Mouse (Mus musculus) intestine, postnatal 0 days (tissue): ENCODE results near the gene Bcas3. TPM values are rescaled to one million over a fixed set of nuclear protein-coding genes. Genes with fewer than 3 reads are reported as not detected.

Source experiments
- ATAC-seq: fragments of 200-750 bp; cut with Nextera tagmentation; 2 replicates; pipeline ENCODE4 v1.8.0; 2017; ENCODE audit warnings: mild to moderate bottlenecking, moderate TSS enrichment, moderate library complexity
- H3K27ac ChIP-seq: fragments of 300-500 bp; sonication (generic); 2 replicates; pipeline ENCODE4 v1.5.1; 2014; ENCODE audit warnings: mild to moderate bottlenecking, low read depth, low read length, moderate library complexity
- H3K27me3 ChIP-seq: fragments of 300-500 bp; sonication (generic); replicated peaks from 2 replicates; pipeline ENCODE4 v1.6.1; 2014; ENCODE audit warnings: low read length, mixed read lengths; ENCODE audit not compliant: control insufficient read depth, insufficient read depth
- H3K36me3 ChIP-seq: fragments of 300-500 bp; sonication (generic); 2 replicates; pipeline ENCODE4 v1.6.1; 2014; ENCODE audit warnings: mild to moderate bottlenecking, moderate library complexity; ENCODE audit not compliant: control insufficient read depth, insufficient read depth
- H3K4me1 ChIP-seq: fragments of 300-500 bp; sonication (generic); replicated peaks from 2 replicates; pipeline ENCODE4 v1.6.1; 2014; ENCODE audit warnings: antibody characterized with exemption, low read length, mixed read lengths; ENCODE audit not compliant: control insufficient read depth, insufficient read depth
- H3K4me2 ChIP-seq: fragments of 300-500 bp; sonication (generic); replicated peaks from 2 replicates; pipeline ENCODE4 v1.6.1; 2014; ENCODE audit warnings: low read depth, mild to moderate bottlenecking, moderate library complexity
- H3K4me3 ChIP-seq: fragments of 300-500 bp; sonication (generic); 2 replicates; pipeline ENCODE4 v1.5.1; 2014; ENCODE audit warnings: low read depth, low read length
- H3K9ac ChIP-seq: fragments of 300-500 bp; sonication (generic); 2 replicates; pipeline ENCODE4 v1.6.1; 2014; ENCODE audit warnings: mild to moderate bottlenecking, low read depth, low read length
- H3K9me3 ChIP-seq: fragments of 300-500 bp; sonication (generic); 2 replicates; pipeline ENCODE4 v1.6.1; 2016; ENCODE audit warnings: mixed run types; ENCODE audit not compliant: control insufficient read depth
- CTCF ChIP-seq: sonication (generic); IDR thresholded peaks from 2 replicates; pipeline ENCODE4 v1.5.1; 2016; ENCODE audit warnings: low read depth, mild to moderate bottlenecking, control low read depth, antibody characterized with exemption, moderate library complexity
- WGBS: fragments of 180-500 bp; shearing (Covaris S2); extraction: QIAGEN DNeasy Blood & Tissue Kit; methylation state at CpG from one replicate; pipeline ENCODE4 v1.1.7; 2014; 5-methylcytosine and 5-hydroxymethylcytosine counted together
- polyA plus RNA-seq: library from polyadenylated mRNA; unstranded; fragments of >200 nt; fragmentation: Nextera tagmentation; extraction: Ambion mirVana; gene quantifications from 2 replicates; pipeline ENCODE4 v1.2.1, GENCODE M21; 2015

Bcas3 gene
- polyA plus RNA-seq, 1 experiment from 2014 or later = 17.2 TPM

DNA sequence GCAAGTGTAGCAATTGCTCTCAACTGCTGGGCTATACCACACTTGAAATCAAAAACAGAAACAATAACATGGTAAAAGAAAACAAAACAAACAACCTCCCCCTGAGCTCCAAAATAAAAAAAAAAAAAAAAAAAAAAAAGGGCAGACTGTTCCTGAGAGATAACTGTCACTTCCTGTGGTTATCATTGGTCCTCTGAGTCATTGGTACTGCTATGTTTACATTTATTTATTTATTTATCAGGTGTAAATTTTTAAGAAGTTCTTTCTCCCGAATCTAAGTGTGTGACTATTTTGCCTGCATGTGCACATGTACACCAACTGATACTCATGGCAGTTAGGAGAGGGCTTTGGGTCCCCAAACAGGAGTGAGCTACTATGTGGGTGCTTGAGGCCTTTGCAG lies 202.1 kb downstream of the Bcas3 start:
- H3K9me3 ChIP-seq = no peaks in the 10 kb centered on the region
- H3K4me3 ChIP-seq = no peak overlapping the region
- no peak for ATAC-seq
- H3K4me2 ChIP-seq = no peak overlapping the region
- H3K36me3 ChIP-seq = peaks cover 4% of the 10 kb centered on the region; the same call in 1 of the 2 replicates
- H3K27me3 ChIP-seq = no peaks in the 10 kb centered on the region
- no peak overlapping the region for H3K9ac ChIP-seq
- WGBS = 42% methylated on average over 1 of the region's 1 CpGs
- TF ChIP-seq CTCF = no peak
- no peak overlapping the region for H3K27ac ChIP-seq
- no peaks in the 10 kb centered on the region for H3K4me1 ChIP-seq

DNA sequence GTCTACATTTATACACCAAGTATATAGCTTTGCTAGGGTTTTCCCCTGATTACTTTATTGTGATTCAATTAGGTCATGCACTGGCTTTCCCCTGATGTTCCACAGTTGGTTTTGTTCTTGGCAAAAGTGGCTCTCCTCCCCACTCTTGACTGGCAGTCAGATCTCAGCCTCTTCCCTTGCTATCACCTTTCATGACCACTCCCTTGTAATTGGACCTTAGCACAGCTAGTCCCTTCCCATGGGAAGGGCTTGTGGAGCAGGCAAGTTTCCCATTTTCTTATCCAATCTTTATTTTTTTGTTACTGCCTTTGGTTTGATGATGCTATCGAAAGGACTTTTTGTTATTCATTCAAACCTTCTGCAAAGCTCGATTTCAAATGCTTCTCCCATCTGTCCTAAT lies 202.8 kb downstream of the Bcas3 start:
- no peak overlapping the region for H3K9ac ChIP-seq
- no peak overlapping the region for H3K4me3 ChIP-seq
- no peak overlapping the region for H3K27ac ChIP-seq
- H3K27me3 ChIP-seq = no peaks in the 10 kb centered on the region
- no peaks in the 10 kb centered on the region for H3K4me1 ChIP-seq
- no peak for TF ChIP-seq CTCF
- no peaks in the 10 kb centered on the region for H3K9me3 ChIP-seq
- no peak overlapping the region for H3K4me2 ChIP-seq
- H3K36me3 ChIP-seq = peaks cover 4% of the 10 kb centered on the region; the same call in 1 of the 2 replicates
- ATAC-seq = no peak
- WGBS = 72% methylated on average over 2 of the region's 2 CpGs

DNA sequence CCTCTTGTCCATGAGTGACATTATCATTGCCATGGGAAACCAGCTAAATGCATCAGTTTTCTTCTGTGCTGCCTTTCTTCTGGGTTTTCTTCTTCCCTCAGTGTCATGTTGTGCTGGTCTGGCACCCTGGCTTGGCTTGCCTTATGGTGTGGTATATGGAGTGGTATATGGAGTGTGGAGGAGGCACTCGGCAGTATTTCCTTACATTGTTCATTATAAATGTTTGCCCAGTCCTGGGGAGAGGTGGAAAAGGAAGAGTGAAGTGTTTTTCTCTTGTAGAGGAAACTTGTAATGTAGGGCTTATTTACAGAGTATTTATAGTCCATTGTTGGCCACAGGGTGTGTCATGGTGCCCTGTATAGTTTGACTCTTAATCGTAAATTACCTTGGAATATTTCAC lies 212.1 kb downstream of the Bcas3 start:
- Histone ChIP-seq H3K4me3 (no peak overlapping the region), H3K4me1 (no peaks in the 10 kb centered on the region), H3K9me3 (no peaks in the 10 kb centered on the region), H3K27me3 (no peaks in the 10 kb centered on the region), H3K27ac (no peak overlapping the region), H3K36me3 (no peaks in the 10 kb centered on the region), H3K4me2 (no peak overlapping the region), H3K9ac (no peak overlapping the region)
- no peak for ATAC-seq
- TF ChIP-seq CTCF = no peak
- WGBS = 60% methylated on average over 2 of the region's 2 CpGs

DNA sequence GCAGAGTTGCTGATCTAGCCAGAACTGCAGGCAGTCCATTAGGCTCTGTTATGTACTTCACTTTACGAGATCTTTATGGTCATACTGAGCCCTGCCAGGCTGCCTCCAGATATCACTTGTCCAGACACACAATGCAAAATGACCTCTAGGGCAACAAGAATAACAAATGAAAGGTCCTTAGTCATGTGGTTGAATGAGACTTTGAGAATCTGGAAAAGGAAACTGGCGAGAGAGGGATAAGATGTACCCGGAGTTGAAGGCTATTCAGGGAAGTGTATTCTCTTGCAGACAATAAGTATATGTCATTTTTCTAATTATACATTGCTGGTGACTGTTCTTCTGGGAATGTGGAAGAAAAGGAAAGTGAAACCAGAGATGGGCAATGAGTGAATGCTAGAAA lies 218.1 kb downstream of the Bcas3 start:
- Histone ChIP-seq H3K9me3 (no peaks in the 10 kb centered on the region), H3K36me3 (no peaks in the 10 kb centered on the region), H3K9ac (no peak overlapping the region), H3K4me2 (no peak overlapping the region), H3K27me3 (no peaks in the 10 kb centered on the region), H3K27ac (no peak overlapping the region), H3K4me3 (no peak overlapping the region), H3K4me1 (peaks cover 10% of the 10 kb centered on the region; the same call in 1 of the 2 replicates)
- peak; percentile 49; the same call in 1 of the 2 replicates for ATAC-seq
- WGBS = 48% methylated on average over 3 of the region's 3 CpGs
- no peak for TF ChIP-seq CTCF

DNA sequence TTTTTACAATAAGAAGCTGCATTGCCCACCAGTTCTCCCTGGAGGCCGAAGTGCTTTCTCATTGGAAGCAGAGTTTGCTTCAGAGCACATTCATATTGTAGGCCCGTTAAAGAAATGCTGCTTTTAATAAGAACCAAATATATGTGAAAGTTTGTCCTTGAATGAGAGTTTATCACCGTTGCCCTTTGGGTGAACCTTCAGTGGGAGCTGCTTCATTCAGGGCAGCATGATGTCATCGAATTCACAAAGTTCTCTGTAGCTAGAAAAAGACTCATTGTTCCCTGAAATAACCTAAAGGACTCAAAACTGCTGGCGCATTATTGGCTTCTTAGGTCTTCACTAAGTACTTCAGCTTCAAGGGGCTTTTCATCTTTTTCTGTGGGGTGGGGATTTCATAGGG lies 219.0 kb downstream of the Bcas3 start:
- ATAC-seq = no peak
- H3K36me3 ChIP-seq = no peaks in the 10 kb centered on the region
- 33% methylated on average over 5 of the region's 5 CpGs for WGBS
- no peak overlapping the region for H3K4me2 ChIP-seq
- H3K27me3 ChIP-seq = no peaks in the 10 kb centered on the region
- no peak for TF ChIP-seq CTCF
- no peak overlapping the region for H3K27ac ChIP-seq
- H3K9me3 ChIP-seq = no peaks in the 10 kb centered on the region
- H3K9ac ChIP-seq = no peak overlapping the region
- H3K4me3 ChIP-seq = no peak overlapping the region
- peaks cover 10% of the 10 kb centered on the region; the same call in 1 of the 2 replicates for H3K4me1 ChIP-seq

DNA sequence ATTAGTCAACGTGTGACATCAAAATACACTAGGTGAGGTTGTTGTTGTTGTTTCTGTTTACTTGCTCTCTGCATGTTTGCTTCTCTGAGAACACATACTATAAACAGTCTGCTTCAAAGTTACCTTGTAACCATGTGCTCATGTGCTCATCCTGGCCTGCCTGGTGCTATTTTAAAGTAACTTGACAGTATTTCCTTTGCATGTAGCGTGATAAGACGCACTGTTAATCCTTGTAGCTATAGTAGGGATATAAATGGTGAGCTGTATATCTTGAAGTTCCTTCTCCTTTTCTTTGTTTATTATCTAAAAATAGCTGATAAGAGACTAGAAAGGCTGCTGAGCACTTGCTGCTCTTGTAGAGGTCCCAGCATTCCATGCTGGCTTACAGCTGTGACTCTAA lies 219.6 kb downstream of the Bcas3 start:
- no peak overlapping the region; the same call in 1 of the 2 replicates for H3K27ac ChIP-seq
- 28% methylated on average over 3 of the region's 3 CpGs for WGBS
- no peaks in the 10 kb centered on the region for H3K27me3 ChIP-seq
- H3K4me3 ChIP-seq = no peak overlapping the region
- TF ChIP-seq CTCF = no peak
- no peak overlapping the region for H3K4me2 ChIP-seq
- H3K9ac ChIP-seq = no peak overlapping the region
- peaks cover 10% of the 10 kb centered on the region; the same call in 1 of the 2 replicates for H3K4me1 ChIP-seq
- ATAC-seq = no peak
- no peaks in the 10 kb centered on the region for H3K36me3 ChIP-seq
- no peaks in the 10 kb centered on the region for H3K9me3 ChIP-seq

DNA sequence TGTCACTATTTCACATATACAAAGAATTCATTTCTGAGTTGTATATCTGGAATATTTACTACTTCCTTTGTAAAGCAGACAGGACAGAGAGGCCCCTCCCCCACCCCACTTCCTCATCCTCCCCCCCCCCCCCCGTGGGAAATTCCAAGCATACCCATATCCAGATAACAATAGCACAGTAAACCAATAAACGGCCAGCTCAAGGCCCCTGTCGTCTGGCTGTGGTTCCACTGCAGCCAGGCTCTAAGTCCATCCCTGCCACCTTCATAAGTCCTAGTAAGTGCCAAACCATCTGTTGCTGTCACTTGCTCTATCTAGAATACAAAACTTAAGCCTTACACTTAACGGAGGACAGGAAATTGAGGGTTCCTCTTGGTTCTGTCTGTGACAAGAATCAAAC lies 221.5 kb downstream of the Bcas3 start:
- 2% methylated on average over 4 of the region's 4 CpGs for WGBS
- H3K9ac ChIP-seq = no peak overlapping the region
- H3K9me3 ChIP-seq = no peaks in the 10 kb centered on the region
- no peak overlapping the region for H3K27ac ChIP-seq
- peaks cover 10% of the 10 kb centered on the region; the same call in 1 of the 2 replicates for H3K4me1 ChIP-seq
- no peak overlapping the region for H3K4me2 ChIP-seq
- H3K36me3 ChIP-seq = no peaks in the 10 kb centered on the region
- no peaks in the 10 kb centered on the region for H3K27me3 ChIP-seq
- ATAC-seq = 0 out of 2 replicates have a peak, but pooled peaks have one; percentile 43
- TF ChIP-seq CTCF = no peak
- no peak overlapping the region for H3K4me3 ChIP-seq
